Mouse (Mus musculus): Measurements from ENCODE around the gene Abcb8. TPM values are rescaled to one million over a fixed set of nuclear protein-coding genes. Genes with fewer than 3 reads are reported as not detected.

Gene Abcb8
- polyA plus RNA-seq, 1 experiment from 2014 or later = 38.9 TPM

DNA sequence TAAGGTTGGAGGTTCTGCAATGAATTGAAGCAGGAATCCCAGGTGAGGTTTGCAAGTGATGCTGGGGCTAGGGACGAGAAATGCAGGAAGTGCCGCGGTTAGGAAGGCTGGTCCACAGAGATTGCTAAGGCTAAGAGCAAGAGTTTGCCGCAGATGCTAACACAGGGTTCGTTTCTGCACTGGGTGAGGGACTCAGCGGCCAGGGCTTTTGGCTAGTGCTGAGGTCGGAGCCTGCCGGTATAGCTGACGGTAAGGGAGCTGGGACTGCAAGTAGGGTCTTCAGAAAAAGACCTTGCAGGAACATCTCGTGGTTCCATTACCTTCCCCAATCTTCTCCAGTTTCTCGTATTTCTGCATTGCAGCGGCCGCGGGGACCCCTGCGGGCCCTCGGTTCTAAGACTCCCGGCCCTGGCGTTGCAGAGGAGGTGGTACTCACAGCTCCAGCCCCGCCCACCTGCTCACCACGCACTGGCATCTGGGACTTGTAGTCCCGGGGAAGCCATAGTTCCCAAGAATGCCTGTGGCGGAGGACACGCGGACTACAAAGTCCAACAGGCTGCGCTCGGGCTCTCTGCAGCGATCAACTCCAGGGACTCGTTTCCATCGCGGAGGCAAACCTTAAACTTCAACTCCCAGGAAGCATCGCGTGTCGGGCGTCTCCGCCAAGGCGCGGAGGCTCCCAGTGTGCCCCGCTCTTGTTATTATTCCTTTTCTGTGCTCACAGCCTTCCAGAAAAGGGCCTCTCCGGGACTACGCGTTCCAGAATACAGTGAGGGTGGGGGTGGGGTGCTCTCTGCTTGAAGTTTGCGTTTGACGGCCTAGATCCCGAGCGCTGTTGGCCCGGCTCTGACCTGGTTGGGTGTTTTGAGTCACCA, 29.9 kb downstream of the Abcb8 start, which contains the start of the genes Cdk5 and Slc4a2:
TSS of gene Cdk5 (minus strand) at position 402 of the 875 bp plus-strand sequence.
TSS of gene Slc4a2 (plus strand) at position 709 of the 875 bp plus-strand sequence.
- H3K4me1 ChIP-seq = peaks cover 50% of the 10 kb centered on the region
- H3K9ac ChIP-seq = peak within 1 kb of the TSS; percentile 78
- H3K9me3 ChIP-seq = no peaks in the 10 kb centered on the region
- H3K27ac ChIP-seq = peak within 1 kb of the TSS; percentile 94
- H3K4me2 ChIP-seq = peak within 1 kb of the TSS; percentile 83
- WGBS = under 1% methylated on average over 46 of the region's 46 CpGs
- H3K27me3 ChIP-seq = no peaks in the 10 kb centered on the region
- peaks cover 27% of the 10 kb centered on the region for H3K36me3 ChIP-seq
- H3K4me3 ChIP-seq = peak within 1 kb of the TSS; percentile 65
- peak; percentile 94 for ATAC-seq (ENCODE audit: insufficient number of reproducible peaks, low FRiP score, low TSS enrichment, low read depth)

DNA sequence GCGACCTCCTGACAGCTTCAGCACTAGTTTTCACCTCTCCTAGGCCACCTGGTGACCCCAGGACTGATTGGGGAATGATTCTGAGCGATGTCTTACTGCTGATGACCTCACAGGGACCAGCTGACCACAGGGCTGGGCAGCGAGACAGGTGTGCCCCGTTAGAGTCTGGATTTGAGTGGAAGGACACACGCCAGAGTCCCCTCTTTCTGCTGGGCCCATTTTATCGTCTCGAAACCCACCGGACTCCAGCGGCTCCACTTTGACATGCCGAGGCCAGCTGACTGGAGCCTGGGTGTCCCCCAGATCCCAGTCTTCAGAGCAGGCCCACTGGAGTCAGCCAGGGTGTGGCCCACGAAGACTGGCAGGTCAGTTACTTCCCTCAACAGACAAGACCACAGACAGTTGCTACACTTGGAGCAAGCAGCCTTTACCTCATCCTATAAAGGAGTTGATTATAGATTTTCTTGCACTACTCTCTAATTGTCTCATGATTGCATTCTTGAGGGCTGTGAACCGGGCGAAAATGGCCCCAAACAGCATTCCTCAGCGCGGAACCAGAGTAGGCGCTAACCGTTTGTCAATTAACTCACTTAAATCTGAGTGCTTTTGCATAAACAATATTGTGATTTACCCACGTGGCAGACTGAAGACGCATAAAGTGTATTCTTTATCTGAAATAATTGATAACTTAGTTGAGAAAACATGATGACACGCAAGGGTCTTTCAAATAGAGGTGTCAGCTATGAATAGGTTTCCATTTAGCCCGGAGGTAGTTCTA, 30.7 kb downstream of the Abcb8 start:
- 10% methylated on average over 21 of the region's 21 CpGs for WGBS
- H3K9me3 ChIP-seq = no peaks in the 10 kb centered on the region
- H3K4me3 ChIP-seq = peak overlapping the region; percentile 65
- peak overlapping the region; percentile 60 for H3K9ac ChIP-seq
- H3K27me3 ChIP-seq = no peaks in the 10 kb centered on the region
- H3K27ac ChIP-seq = peak overlapping the region; percentile 94
- ATAC-seq (ENCODE audit: insufficient number of reproducible peaks, low FRiP score, low TSS enrichment, low read depth) = no peak
- H3K4me2 ChIP-seq = peak overlapping the region; percentile 83
- H3K36me3 ChIP-seq = peaks cover 24% of the 10 kb centered on the region
- H3K4me1 ChIP-seq = peaks cover 57% of the 10 kb centered on the region

DNA sequence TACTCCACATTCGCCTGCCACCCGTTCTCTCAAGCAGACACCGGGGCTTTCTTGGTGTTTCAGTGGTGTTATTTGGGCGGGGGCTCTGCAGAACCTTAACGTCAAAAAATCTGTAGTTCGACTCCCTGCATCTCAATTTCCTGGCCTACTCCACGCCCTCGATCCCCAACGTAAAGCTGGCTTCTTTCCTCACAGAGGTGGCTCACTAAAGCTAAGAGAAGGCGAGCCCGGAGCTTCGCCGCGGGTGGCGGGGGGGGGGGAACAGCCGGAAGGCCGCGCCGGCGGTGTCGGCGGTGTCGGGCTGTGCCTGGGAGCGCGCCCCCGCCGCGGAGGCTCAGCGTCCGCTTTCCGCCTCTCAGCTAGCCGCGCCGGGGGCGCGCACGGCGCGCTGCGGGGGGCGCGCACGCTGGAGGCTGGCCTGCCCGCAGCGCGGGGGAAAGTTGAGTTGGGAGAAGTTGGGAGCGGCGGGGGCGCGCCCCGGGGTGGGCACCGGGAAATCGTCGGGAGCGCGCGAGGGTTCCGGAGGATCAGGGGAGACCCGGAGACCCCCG, 31.5 kb downstream of the Abcb8 start:
- ATAC-seq (ENCODE audit: insufficient number of reproducible peaks, low FRiP score, low TSS enrichment, low read depth) = 0 out of 2 replicates have a peak, but pooled peaks have one; percentile 6
- WGBS = 2% methylated on average over 50 of the region's 60 CpGs
- no peaks in the 10 kb centered on the region for H3K27me3 ChIP-seq
- peak overlapping the region; percentile 94 for H3K27ac ChIP-seq
- peaks cover 57% of the 10 kb centered on the region for H3K4me1 ChIP-seq
- H3K9ac ChIP-seq = peak overlapping the region; percentile 78
- H3K9me3 ChIP-seq = no peaks in the 10 kb centered on the region
- H3K4me3 ChIP-seq = peak overlapping the region; percentile 65
- peak overlapping the region; percentile 83 for H3K4me2 ChIP-seq
- H3K36me3 ChIP-seq = peaks cover 24% of the 10 kb centered on the region

DNA sequence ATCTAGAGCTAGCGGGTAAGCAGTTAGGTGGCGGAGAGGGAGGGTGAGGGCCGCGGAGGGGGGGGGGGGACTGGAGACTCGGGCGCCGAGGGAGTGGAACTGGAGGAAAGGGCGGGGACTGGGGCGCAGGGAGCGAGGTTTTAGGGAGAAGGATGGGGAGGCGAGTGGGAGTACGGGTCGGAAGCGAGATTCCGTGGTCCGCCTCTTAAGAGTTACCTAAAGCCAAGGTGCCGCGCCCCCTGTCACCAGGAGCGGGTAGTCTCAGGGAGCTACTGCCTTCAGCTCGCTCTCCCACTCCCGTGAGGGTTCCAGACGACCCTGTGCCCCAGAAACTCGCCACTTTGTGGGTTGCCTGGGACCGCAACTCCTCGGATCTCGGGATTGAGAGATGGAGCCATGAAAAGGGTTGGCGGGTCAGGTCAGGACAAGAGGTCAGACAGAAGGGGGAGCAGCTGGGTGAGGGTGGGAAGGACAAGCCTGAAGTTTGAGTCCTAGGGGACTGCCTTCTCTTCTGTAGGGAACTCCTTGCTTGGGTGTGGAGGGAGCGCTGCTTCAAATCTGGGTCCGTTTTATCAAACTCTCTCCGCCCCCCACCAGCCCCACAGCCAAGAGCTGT, 32.1 kb downstream of the Abcb8 start:
- peak overlapping the region; percentile 94 for H3K27ac ChIP-seq
- peak overlapping the region; percentile 65 for H3K4me3 ChIP-seq
- H3K4me2 ChIP-seq = peak overlapping the region; percentile 83
- H3K36me3 ChIP-seq = peaks cover 24% of the 10 kb centered on the region
- H3K9ac ChIP-seq = peak overlapping the region; percentile 78
- under 1% methylated on average over 25 of the region's 30 CpGs for WGBS
- no peak for ATAC-seq (ENCODE audit: insufficient number of reproducible peaks, low FRiP score, low TSS enrichment, low read depth)
- H3K27me3 ChIP-seq = no peaks in the 10 kb centered on the region
- peaks cover 57% of the 10 kb centered on the region for H3K4me1 ChIP-seq
- H3K9me3 ChIP-seq = no peaks in the 10 kb centered on the region

GRCm38 (mm10) chr5:24426037-24426432, 32.6 kb downstream of the Abcb8 start:
- Histone ChIP-seq H3K27ac (peak overlapping the region; percentile 94), H3K4me3 (peak overlapping the region; percentile 65), H3K4me2 (peak overlapping the region; percentile 83), H3K36me3 (peaks cover 26% of the 10 kb centered on the region), H3K4me1 (peaks cover 57% of the 10 kb centered on the region), H3K27me3 (no peaks in the 10 kb centered on the region), H3K9ac (peak overlapping the region; percentile 78), H3K9me3 (no peaks in the 10 kb centered on the region)
- under 1% methylated on average over 10 of the region's 10 CpGs for WGBS
- ATAC-seq (ENCODE audit: insufficient number of reproducible peaks, low FRiP score, low TSS enrichment, low read depth) = no peak

DNA sequence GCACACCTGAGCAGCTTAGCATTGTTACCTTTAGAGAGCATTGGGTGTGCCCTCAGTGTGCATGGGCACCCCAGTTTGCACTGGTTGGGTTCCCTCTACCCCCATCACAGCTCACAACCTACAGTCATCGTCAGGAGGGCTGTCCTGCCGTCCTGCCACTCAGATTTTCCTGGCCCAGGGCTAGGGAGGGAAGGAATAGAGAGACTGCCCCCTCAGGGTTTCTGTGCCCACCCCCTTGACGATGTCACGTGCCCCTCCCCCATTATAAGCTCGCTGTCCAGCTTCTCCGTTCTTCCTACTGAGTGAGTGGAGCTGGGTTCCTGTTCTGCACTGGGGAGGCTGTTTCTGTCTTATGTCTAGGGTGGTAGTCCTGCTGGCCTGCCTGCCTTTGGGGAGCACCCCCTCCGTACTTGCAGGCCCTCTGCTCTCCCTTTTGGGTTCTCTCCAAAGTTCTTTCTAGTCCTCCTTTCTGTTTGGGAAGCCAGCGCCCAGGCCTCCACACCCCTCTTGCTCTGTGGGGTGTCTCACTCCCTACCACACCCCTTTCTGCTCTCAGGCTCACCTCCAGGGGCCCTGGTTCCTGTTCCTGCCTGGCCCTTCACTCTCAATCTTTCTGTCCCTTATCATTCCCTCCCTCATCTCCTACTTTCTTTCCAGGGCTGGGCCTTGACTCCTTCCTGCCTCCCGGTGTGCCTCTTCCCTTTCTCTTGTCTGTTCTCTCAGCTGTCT, 33.3 kb downstream of the Abcb8 start:
- H3K4me3 ChIP-seq = peak overlapping the region; percentile 65
- peak overlapping the region; percentile 78 for H3K9ac ChIP-seq
- peak overlapping the region; percentile 94; the same call in 1 of the 2 replicates for H3K27ac ChIP-seq
- H3K4me1 ChIP-seq = peaks cover 57% of the 10 kb centered on the region
- H3K36me3 ChIP-seq = peaks cover 30% of the 10 kb centered on the region
- H3K9me3 ChIP-seq = no peaks in the 10 kb centered on the region
- no peak for ATAC-seq (ENCODE audit: insufficient number of reproducible peaks, low FRiP score, low TSS enrichment, low read depth)
- peak overlapping the region; percentile 83 for H3K4me2 ChIP-seq
- H3K27me3 ChIP-seq = no peaks in the 10 kb centered on the region
- 14% methylated on average over 9 of the region's 9 CpGs for WGBS

- no peaks in the 10 kb centered on the region for H3K9me3 ChIP-seq
- WGBS = 21% methylated on average over 12 of the region's 12 CpGs
- no peak overlapping the region for H3K9ac ChIP-seq
- H3K36me3 ChIP-seq = peaks cover 35% of the 10 kb centered on the region
- no peaks in the 10 kb centered on the region for H3K27me3 ChIP-seq
- peak overlapping the region; percentile 23; the same call in 1 of the 2 replicates for H3K27ac ChIP-seq
- ATAC-seq (ENCODE audit: insufficient number of reproducible peaks, low FRiP score, low TSS enrichment, low read depth) = no peak
- H3K4me3 ChIP-seq = peak overlapping the region; percentile 65; the same call in 1 of the 2 replicates
- H3K4me1 ChIP-seq = peaks cover 55% of the 10 kb centered on the region
- peak overlapping the region; percentile 83 for H3K4me2 ChIP-seq
These were observed 33.8 kb downstream of the Abcb8 start for GRCm38 (mm10) chr5:24427285-24427633.

- H3K36me3 ChIP-seq = peaks cover 43% of the 10 kb centered on the region
- 10% methylated on average over 15 of the region's 15 CpGs for WGBS
- ATAC-seq (ENCODE audit: insufficient number of reproducible peaks, low FRiP score, low TSS enrichment, low read depth) = no peak
- peaks cover 47% of the 10 kb centered on the region for H3K4me1 ChIP-seq
- no peak overlapping the region for H3K4me3 ChIP-seq
- no peak overlapping the region for H3K27ac ChIP-seq
- H3K9me3 ChIP-seq = no peaks in the 10 kb centered on the region
- H3K4me2 ChIP-seq = peak overlapping the region; percentile 1; the same call in 1 of the 2 replicates
- H3K27me3 ChIP-seq = no peaks in the 10 kb centered on the region
- no peak overlapping the region for H3K9ac ChIP-seq
These were observed 34.5 kb downstream of the Abcb8 start for GRCm38 (mm10) chr5:24427981-24428402.

DNA sequence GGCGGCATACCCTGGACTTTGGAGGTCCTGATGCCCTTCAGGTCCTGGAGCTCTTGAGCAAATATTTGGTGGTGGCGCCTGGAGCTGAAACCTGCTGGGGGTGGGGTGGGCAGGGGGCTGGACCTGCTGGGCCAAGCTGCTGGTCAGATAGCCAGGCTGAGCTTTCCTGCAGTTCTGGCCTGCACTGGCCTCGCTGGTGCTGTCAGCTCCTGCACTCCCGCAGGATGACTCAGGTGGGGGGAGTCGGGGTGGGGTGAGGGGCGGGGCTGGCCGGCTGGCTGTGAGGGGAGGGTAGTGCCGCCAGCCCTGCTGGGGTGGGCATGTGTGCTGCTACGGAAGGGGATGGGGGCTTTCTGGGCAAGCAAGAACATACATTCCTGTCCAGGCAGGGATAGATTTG, 35.1 kb downstream of the Abcb8 start:
- no peak overlapping the region for H3K27ac ChIP-seq
- 18% methylated on average over 9 of the region's 9 CpGs for WGBS
- H3K9ac ChIP-seq = no peak overlapping the region
- H3K4me1 ChIP-seq = peaks cover 46% of the 10 kb centered on the region
- 0 out of 2 replicates have a peak overlapping the region, but pooled peaks have one; percentile 1 for H3K4me2 ChIP-seq
- H3K27me3 ChIP-seq = no peaks in the 10 kb centered on the region
- no peaks in the 10 kb centered on the region for H3K9me3 ChIP-seq
- peaks cover 49% of the 10 kb centered on the region for H3K36me3 ChIP-seq
- ATAC-seq (ENCODE audit: insufficient number of reproducible peaks, low FRiP score, low TSS enrichment, low read depth) = no peak
- H3K4me3 ChIP-seq = no peak overlapping the region

DNA sequence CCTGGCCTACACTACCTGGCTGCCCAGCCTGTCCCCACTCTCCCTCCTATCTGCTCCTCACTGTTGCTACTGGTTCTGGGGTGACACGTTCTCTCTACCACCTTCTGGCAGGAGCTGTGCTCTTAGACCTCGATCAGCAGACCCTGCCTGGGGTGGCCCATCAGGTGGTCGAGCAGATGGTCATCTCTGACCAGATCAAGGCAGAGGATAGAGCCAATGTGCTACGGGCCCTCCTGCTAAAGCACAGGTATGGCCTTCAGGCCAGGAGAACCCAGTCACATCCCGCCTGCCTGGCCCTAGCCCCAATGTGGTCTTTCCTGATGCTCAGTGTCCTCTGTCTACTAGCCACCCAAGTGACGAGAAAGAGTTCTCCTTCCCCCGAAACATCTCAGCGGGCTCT, 40.5 kb downstream of the Abcb8 start:
- 86% methylated on average over 8 of the region's 8 CpGs for WGBS

GRCm38 (mm10) chr5:24441187-24441586, 47.7 kb downstream of the Abcb8 start:
- no peak overlapping the region for H3K4me3 ChIP-seq
- peaks cover 21% of the 10 kb centered on the region for H3K4me1 ChIP-seq
- no peak overlapping the region for H3K4me2 ChIP-seq
- no peak overlapping the region for H3K27ac ChIP-seq
- peaks cover 73% of the 10 kb centered on the region for H3K36me3 ChIP-seq
- no peaks in the 10 kb centered on the region for H3K27me3 ChIP-seq
- 90% methylated on average over 8 of the region's 8 CpGs for WGBS
- no peak for ATAC-seq (ENCODE audit: insufficient number of reproducible peaks, low FRiP score, low TSS enrichment, low read depth)
- no peaks in the 10 kb centered on the region for H3K9me3 ChIP-seq
- H3K9ac ChIP-seq = no peak overlapping the region

More for the DNA sequence above, 40.5 kb downstream of the Abcb8 start:
- no peaks in the 10 kb centered on the region for H3K9me3 ChIP-seq
- no peak overlapping the region for H3K4me2 ChIP-seq
- no peak for ATAC-seq (ENCODE audit: insufficient number of reproducible peaks, low FRiP score, low TSS enrichment, low read depth)
- H3K27ac ChIP-seq = no peak overlapping the region
- no peak overlapping the region for H3K9ac ChIP-seq
- peaks cover 98% of the 10 kb centered on the region for H3K36me3 ChIP-seq
- H3K27me3 ChIP-seq = no peaks in the 10 kb centered on the region
- H3K4me1 ChIP-seq = peaks cover 1% of the 10 kb centered on the region; the same call in 1 of the 2 replicates
- no peak overlapping the region for H3K4me3 ChIP-seq

Measured in limb, embryonic 15.5 days (tissue).